Mouse (Mus musculus) liver, embryonic 15.5 days (tissue): Measurements from ENCODE around the gene Vstm2l. TPM values are rescaled to one million over a fixed set of nuclear protein-coding genes. Genes with fewer than 3 reads are reported as not detected.

Source experiments
- ATAC-seq: fragments of 200-750 bp; cut with Nextera tagmentation; 2 replicates; pipeline ENCODE4 v1.8.0; 2017; ENCODE audit warnings: moderate number of reproducible peaks, mild to moderate bottlenecking, moderate library complexity; ENCODE audit not compliant: insufficient read depth
- H3K27ac ChIP-seq: fragments of 300-500 bp; sonication (generic); replicated peaks from 2 replicates; pipeline ENCODE4 v1.5.1; 2015; ENCODE audit warnings: mild to moderate bottlenecking, inconsistent platforms
- H3K27me3 ChIP-seq: fragments of 300-500 bp; sonication (generic); 2 replicates; pipeline ENCODE4 v1.6.1; 2015; ENCODE audit warnings: mild to moderate bottlenecking, inconsistent platforms
- H3K36me3 ChIP-seq: fragments of 300-500 bp; sonication (generic); replicated peaks from 2 replicates; pipeline ENCODE4 v1.6.1; 2015; ENCODE audit warnings: moderate library complexity, mild to moderate bottlenecking, inconsistent platforms
- H3K4me1 ChIP-seq: fragments of 300-500 bp; sonication (generic); replicated peaks from 2 replicates; pipeline ENCODE4 v1.6.1; 2015; ENCODE audit warnings: inconsistent platforms
- H3K4me2 ChIP-seq: fragments of 300-500 bp; sonication (generic); 2 replicates; pipeline ENCODE4 v1.6.1; 2015; ENCODE audit warnings: moderate library complexity, mild to moderate bottlenecking, inconsistent platforms
- H3K4me3 ChIP-seq: fragments of 300-500 bp; sonication (generic); replicated peaks from 2 replicates; pipeline ENCODE4 v1.5.1; 2015; ENCODE audit warnings: mild to moderate bottlenecking, inconsistent platforms
- H3K9ac ChIP-seq: fragments of 300-500 bp; sonication (generic); 2 replicates; pipeline ENCODE4 v1.6.1; 2015; ENCODE audit warnings: moderate library complexity, mild to moderate bottlenecking, inconsistent platforms
- H3K9me3 ChIP-seq: fragments of 300-500 bp; sonication (generic); replicated peaks from 2 replicates; pipeline ENCODE4 v1.6.1; 2016; ENCODE audit warnings: inconsistent platforms
- WGBS: fragments of 180-500 bp; shearing (Covaris S2); methylation state at CpG from one replicate; pipeline ENCODE4 v1.1.7; 2015; ENCODE audit warnings: mixed read lengths; ENCODE audit not compliant: insufficient replicate concordance; 5-methylcytosine and 5-hydroxymethylcytosine counted together
- polyA plus RNA-seq: library from polyadenylated mRNA; unstranded; fragments of >200 nt; fragmentation: Nextera tagmentation; extraction: Ambion mirVana; gene quantifications from 2 replicates; pipeline ENCODE4 v1.2.1, GENCODE M21; 2015

Vstm2l gene
- polyA plus RNA-seq, 1 experiment from 2014 or later = not detected

- ATAC-seq = no peak
- H3K4me1 ChIP-seq = no peaks in the 10 kb centered on the region
- no peak overlapping the region for H3K4me3 ChIP-seq
- 4% methylated on average over 23 of the region's 23 CpGs for WGBS
- no peak overlapping the region for H3K4me2 ChIP-seq
- no peaks in the 10 kb centered on the region for H3K9me3 ChIP-seq
- no peak overlapping the region for H3K9ac ChIP-seq
- peaks cover 37% of the 10 kb centered on the region for H3K27me3 ChIP-seq
- H3K36me3 ChIP-seq = no peaks in the 10 kb centered on the region
- no peak overlapping the region for H3K27ac ChIP-seq
Observed at GRCm38 (mm10) chr2:157974604-157975501, 60.4 kb downstream of the Vstm2l start.

GRCm38 (mm10) chr2:157975595-157975994 is 61.1 kb downstream of the Vstm2l start:
- 4% methylated on average over 7 of the region's 7 CpGs for WGBS
- H3K27ac ChIP-seq = no peak overlapping the region
- no peak overlapping the region for H3K4me3 ChIP-seq
- ATAC-seq = no peak
- H3K9me3 ChIP-seq = no peaks in the 10 kb centered on the region
- H3K4me2 ChIP-seq = no peak overlapping the region
- H3K27me3 ChIP-seq = peaks cover 37% of the 10 kb centered on the region
- H3K9ac ChIP-seq = no peak overlapping the region
- H3K36me3 ChIP-seq = no peaks in the 10 kb centered on the region
- no peaks in the 10 kb centered on the region for H3K4me1 ChIP-seq

DNA sequence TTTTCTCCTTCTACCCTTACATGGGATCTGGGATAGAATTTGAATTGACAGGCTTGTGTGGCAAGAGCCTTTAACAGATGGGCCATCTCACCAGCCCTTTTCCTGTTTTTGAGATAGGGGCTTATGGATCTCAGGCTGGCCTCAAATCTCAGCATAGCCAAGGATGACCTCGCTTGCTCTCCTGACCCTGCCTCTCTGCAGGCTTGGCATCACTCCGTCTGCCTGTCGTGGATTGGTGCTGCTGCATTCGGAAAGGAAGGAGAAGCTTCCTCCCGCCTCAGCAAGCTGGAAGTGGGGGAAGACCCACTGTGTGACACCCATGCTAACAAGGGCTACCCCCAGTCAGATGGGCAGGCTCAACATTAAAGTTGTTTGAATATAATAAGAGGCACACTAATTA is 64.8 kb downstream of the Vstm2l start:
- Histone ChIP-seq H3K27ac (no peak overlapping the region), H3K27me3 (peaks cover 28% of the 10 kb centered on the region), H3K9ac (no peak overlapping the region), H3K4me2 (no peak overlapping the region), H3K4me1 (no peaks in the 10 kb centered on the region), H3K9me3 (no peaks in the 10 kb centered on the region), H3K4me3 (no peak overlapping the region), H3K36me3 (peaks cover 13% of the 10 kb centered on the region)
- no peak for ATAC-seq
- WGBS = 56% methylated on average over 5 of the region's 5 CpGs

DNA sequence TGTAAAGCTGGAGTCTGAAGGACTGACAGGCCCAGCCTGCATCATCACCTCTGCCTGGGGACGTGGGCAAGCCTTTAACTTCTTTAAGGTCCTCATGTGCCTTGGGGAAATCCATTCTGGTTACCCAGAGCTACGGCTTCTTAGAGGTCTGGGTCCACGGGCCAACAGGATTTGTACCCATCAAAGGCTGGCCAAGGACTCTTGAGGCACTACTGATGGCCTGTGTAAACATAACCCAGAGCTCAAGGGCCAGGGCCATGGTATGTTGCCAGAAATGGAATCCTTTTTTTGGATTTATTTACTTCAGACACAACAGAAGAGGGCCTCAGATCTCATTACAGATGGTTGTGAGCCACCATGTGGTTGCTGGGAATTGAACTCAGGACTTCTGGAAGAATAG is 68.3 kb downstream of the Vstm2l start:
- WGBS = 70% methylated on average over 3 of the region's 3 CpGs
- no peak overlapping the region for H3K4me3 ChIP-seq
- H3K9me3 ChIP-seq = no peaks in the 10 kb centered on the region
- 0 out of 2 replicates have a peak, but pooled peaks cover under 1% of the 10 kb centered on the region for H3K27me3 ChIP-seq
- ATAC-seq = no peak
- no peaks in the 10 kb centered on the region for H3K4me1 ChIP-seq
- no peak overlapping the region for H3K9ac ChIP-seq
- H3K36me3 ChIP-seq = peaks cover 26% of the 10 kb centered on the region
- no peak overlapping the region for H3K27ac ChIP-seq
- H3K4me2 ChIP-seq = no peak overlapping the region

GRCm38 (mm10) chr2:157983276-157983675 is 68.8 kb downstream of the Vstm2l start:
- no peak for ATAC-seq
- WGBS = 80% methylated on average over 4 of the region's 4 CpGs
- H3K4me1 ChIP-seq = no peaks in the 10 kb centered on the region
- no peak overlapping the region for H3K27ac ChIP-seq
- H3K9me3 ChIP-seq = no peaks in the 10 kb centered on the region
- H3K36me3 ChIP-seq = peaks cover 28% of the 10 kb centered on the region
- no peak overlapping the region for H3K9ac ChIP-seq
- no peaks in the 10 kb centered on the region for H3K27me3 ChIP-seq
- no peak overlapping the region for H3K4me2 ChIP-seq
- H3K4me3 ChIP-seq = no peak overlapping the region

GRCm38 (mm10) chr2:157985611-157986010 is 71.2 kb downstream of the Vstm2l start:
- Histone ChIP-seq H3K9me3 (no peaks in the 10 kb centered on the region), H3K9ac (no peak overlapping the region), H3K4me2 (no peak overlapping the region), H3K36me3 (peaks cover 44% of the 10 kb centered on the region), H3K27ac (no peak overlapping the region), H3K4me3 (no peak overlapping the region), H3K27me3 (no peaks in the 10 kb centered on the region), H3K4me1 (0 out of 2 replicates have a peak, but pooled peaks cover under 1% of the 10 kb centered on the region)
- 64% methylated on average over 4 of the region's 4 CpGs for WGBS
- ATAC-seq = no peak

DNA sequence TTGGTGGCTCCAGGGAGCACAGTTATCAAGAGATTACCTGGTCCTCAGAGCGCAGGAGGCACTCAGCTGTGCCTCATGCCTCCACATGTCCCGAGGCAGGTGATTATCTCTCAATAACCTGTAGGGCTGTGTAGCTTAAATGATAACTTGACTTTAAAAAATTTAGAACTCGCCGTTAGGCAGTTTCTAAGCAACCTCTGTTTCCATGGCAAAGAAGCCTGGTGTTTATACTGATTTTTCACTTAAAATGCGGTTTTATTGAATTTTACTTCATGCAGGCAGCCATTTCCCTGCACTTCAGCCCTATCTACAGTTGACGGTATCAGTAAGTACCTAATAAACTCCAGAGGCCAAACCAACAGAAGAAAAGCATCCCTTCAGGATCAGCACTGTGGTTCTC is 71.8 kb downstream of the Vstm2l start:
- Histone ChIP-seq H3K36me3 (peaks cover 47% of the 10 kb centered on the region), H3K4me1 (0 out of 2 replicates have a peak, but pooled peaks cover 3% of the 10 kb centered on the region), H3K9ac (no peak overlapping the region), H3K27ac (no peak overlapping the region), H3K4me2 (no peak overlapping the region), H3K27me3 (no peaks in the 10 kb centered on the region), H3K9me3 (no peaks in the 10 kb centered on the region), H3K4me3 (no peak overlapping the region)
- ATAC-seq = no peak
- WGBS = 70% methylated on average over 6 of the region's 6 CpGs

DNA sequence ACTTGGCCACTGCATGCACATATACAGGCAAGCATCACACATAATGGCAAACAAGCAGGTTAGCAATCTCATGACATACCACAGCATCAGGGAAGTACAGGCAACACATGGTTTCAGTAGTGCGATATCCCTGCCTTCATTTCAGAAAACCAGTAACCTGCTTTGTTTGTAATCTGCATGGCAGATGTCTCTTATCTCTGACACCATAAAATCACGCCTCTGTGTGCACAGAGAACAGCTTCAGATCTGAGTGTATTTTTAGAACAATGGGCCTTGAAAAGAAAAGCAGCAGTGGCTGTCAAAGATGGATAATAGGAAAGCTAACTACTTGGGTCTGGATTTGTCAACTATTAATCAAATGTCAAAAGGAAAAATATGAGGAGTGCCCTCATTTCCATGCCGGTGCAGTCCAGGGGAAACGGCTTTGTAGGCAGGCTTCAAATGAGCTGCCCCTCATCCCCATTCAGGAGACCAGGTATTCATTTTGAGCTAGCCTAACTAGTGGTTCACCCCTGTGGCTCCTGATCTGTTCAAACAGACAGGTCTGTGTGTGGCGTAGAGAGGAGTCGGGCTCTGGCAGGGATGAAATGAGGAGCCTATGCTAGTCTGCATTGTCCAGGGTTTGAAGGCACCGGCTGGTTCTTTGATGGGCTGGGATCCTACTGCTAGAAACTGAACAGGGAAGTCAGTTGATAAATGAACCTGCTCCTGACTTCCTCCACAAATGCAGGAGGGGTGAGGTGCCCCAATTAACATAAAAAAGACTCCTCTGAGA is 74.2 kb downstream of the Vstm2l start:
- ATAC-seq = no peak
- Histone ChIP-seq H3K4me1 (0 out of 2 replicates have a peak, but pooled peaks cover 3% of the 10 kb centered on the region), H3K4me3 (no peak overlapping the region), H3K27me3 (no peaks in the 10 kb centered on the region), H3K27ac (no peak overlapping the region), H3K9me3 (no peaks in the 10 kb centered on the region), H3K4me2 (no peak overlapping the region), H3K9ac (no peak overlapping the region), H3K36me3 (peaks cover 59% of the 10 kb centered on the region)
- WGBS = 57% methylated on average over 7 of the region's 7 CpGs

GRCm38 (mm10) chr2:157989946-157990345 is 75.5 kb downstream of the Vstm2l start:
- Histone ChIP-seq H3K4me2 (no peak overlapping the region), H3K27ac (no peak overlapping the region), H3K27me3 (no peaks in the 10 kb centered on the region), H3K4me3 (no peak overlapping the region), H3K9me3 (no peaks in the 10 kb centered on the region), H3K9ac (no peak overlapping the region), H3K36me3 (peaks cover 70% of the 10 kb centered on the region), H3K4me1 (0 out of 2 replicates have a peak, but pooled peaks cover 3% of the 10 kb centered on the region)
- no peak for ATAC-seq
- WGBS = 72% methylated on average over 2 of the region's 2 CpGs

DNA sequence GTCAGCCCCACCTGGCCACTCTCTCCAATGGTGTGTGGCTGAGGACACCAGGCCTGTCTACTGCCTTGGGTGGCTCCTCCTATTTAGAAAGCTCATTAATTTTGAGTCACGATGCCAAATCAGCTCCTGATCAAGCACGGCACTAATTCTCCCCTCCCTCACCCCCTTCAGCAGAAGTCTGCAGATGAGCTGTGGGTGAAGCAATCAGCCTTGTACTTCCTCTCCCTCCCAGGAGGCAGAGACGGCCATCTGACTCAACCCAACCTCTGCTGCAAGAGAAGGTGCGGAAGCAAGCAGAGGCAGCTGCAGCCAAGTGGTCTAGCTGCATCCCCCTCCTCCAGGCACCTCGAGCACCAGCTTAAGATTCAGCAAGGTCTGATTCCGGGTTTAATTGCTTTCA is 76.6 kb downstream of the Vstm2l start:
- WGBS = 47% methylated on average over 6 of the region's 6 CpGs
- Histone ChIP-seq H3K4me2 (no peak overlapping the region), H3K9ac (no peak overlapping the region), H3K4me1 (0 out of 2 replicates have a peak, but pooled peaks cover 3% of the 10 kb centered on the region), H3K27me3 (no peaks in the 10 kb centered on the region), H3K36me3 (peaks cover 77% of the 10 kb centered on the region), H3K9me3 (no peaks in the 10 kb centered on the region), H3K27ac (no peak overlapping the region), H3K4me3 (no peak overlapping the region)
- ATAC-seq = no peak

GRCm38 (mm10) chr2:157992501-157992900 is 78.0 kb downstream of the Vstm2l start:
- no peak overlapping the region for H3K4me2 ChIP-seq
- no peaks in the 10 kb centered on the region for H3K27me3 ChIP-seq
- H3K27ac ChIP-seq = no peak overlapping the region
- H3K4me1 ChIP-seq = 0 out of 2 replicates have a peak, but pooled peaks cover 3% of the 10 kb centered on the region
- WGBS = 85% methylated on average over 4 of the region's 4 CpGs
- ATAC-seq = no peak
- no peaks in the 10 kb centered on the region for H3K9me3 ChIP-seq
- H3K4me3 ChIP-seq = no peak overlapping the region
- peaks cover 82% of the 10 kb centered on the region for H3K36me3 ChIP-seq
- H3K9ac ChIP-seq = no peak overlapping the region
